In the genomic region with DNA sequence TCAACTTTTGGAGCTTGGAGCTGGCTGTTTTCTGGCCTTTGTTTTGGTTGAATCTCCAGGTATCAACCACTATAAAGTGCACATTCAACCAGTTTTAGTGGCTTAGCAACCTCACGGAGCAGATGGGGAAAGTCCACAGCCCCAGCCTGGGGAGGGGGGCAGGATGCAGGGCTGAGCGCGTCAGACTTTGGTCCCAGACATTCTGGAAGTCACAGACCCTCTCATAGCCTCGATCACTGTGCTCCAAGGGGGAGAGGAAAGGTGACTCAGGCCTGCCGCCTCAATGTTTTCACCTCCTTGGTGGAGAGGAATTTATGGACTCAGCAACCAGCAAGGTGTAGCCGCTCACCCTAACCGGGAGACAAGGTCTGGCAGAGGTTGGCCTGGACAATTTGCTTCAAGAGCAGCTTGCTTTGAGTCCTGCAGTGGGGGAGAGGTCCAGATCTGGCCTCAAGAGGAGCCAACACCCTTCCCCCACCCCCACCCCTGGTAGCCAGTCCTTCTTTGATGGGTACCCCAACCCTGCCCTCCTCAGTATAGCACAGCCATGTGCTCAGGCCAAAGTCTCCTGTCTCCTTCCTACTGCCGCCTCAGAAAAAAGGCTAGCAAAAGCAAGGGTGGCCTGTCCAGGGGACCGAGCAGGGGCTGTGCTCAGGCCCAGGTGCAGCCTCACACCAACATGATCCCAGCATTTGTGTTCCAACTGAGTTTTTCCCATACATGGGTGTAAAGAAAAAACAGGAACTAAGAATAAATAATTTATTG, we compare ENCODE assay signal across 9 mouse cellular contexts. TPM values are rescaled to one million over a fixed set of nuclear protein-coding genes. Genes with fewer than 3 reads are reported as not detected.
DNase-seq lines count a peak whose midpoint lies in the region; ATAC-seq lines count a peak whose summit lies in the region.
"Had no signal": no experiment of that assay in that cellular context is flagged by ENCODE, and none has a peak within 500 bp of the region (broad histone marks: within the 10 kb centered on the region; RNA-seq: fewer than 3 reads in every experiment).

No protein-coding gene starts in this region.

- no peak for DNase-seq in heart, adult 8-10 months (ENCODE audit: low spot score)
- DNase-seq in hindbrain, embryonic 10.5 days (ENCODE audit: low spot score): no peak
- DNase-seq in kidney, postnatal 4 days: peak; percentile 48 to 74
- no peak for DNase-seq in layer of hippocampus, adult 18-20 months (ENCODE audit: low spot score in 2 of 2)
- no peak for DNase-seq in ovary, adult 18-20 months (ENCODE audit: low spot score)
- no peak for DNase-seq in right cerebral cortex, postnatal 4 days

- no peak overlapping the region for H3K27ac ChIP-seq in heart, embryonic 16.5 days (ENCODE audit: low read length)
- peak overlapping the region; percentile 60 for H3K27ac ChIP-seq in hindbrain, embryonic 10.5 days
- H3K27ac ChIP-seq in neural tube, embryonic 14.5 days (ENCODE audit: low read depth, low read length): no peak overlapping the region
- H3K27ac ChIP-seq: macrophage had no signal

- no peaks in the 10 kb centered on the region for H3K36me3 ChIP-seq in heart, embryonic 16.5 days (ENCODE audit: control insufficient read depth, insufficient read depth)
- no peaks in the 10 kb centered on the region for H3K36me3 ChIP-seq in hindbrain, embryonic 10.5 days
- H3K36me3 ChIP-seq in neural tube, embryonic 14.5 days (ENCODE audit: control insufficient read depth, insufficient read depth, low read length): no peaks in the 10 kb centered on the region

- peak overlapping the region; percentile 53 for H3K4me2 ChIP-seq in heart, embryonic 16.5 days (ENCODE audit: low read depth, low read length)
- H3K4me2 ChIP-seq in neural tube, embryonic 14.5 days (ENCODE audit: low read depth, low read length): peak overlapping the region; percentile 55; the same call in 1 of the 2 replicates

- peaks cover 23% of the 10 kb centered on the region for H3K27me3 ChIP-seq in heart, embryonic 16.5 days (ENCODE audit: control insufficient read depth, insufficient read depth, low read length)
- no peaks in the 10 kb centered on the region for H3K27me3 ChIP-seq in hindbrain, embryonic 10.5 days (ENCODE audit: insufficient read depth, poor library complexity, severe bottlenecking)
- no peaks in the 10 kb centered on the region for H3K27me3 ChIP-seq in neural tube, embryonic 14.5 days (ENCODE audit: control insufficient read depth, insufficient read depth, low read length)

- H3K9me3 ChIP-seq in heart, embryonic 16.5 days (replicated peaks; ENCODE audit: control insufficient read depth, low read length): no peaks in the 10 kb centered on the region
- no peaks in the 10 kb centered on the region for H3K9me3 ChIP-seq in hindbrain, embryonic 10.5 days
- H3K9me3 ChIP-seq in neural tube, embryonic 14.5 days (ENCODE audit: control insufficient read depth, low read length): no peaks in the 10 kb centered on the region

- H3K4me1 ChIP-seq in heart, embryonic 16.5 days (ENCODE audit: control insufficient read depth, insufficient read depth, low read length): no peaks in the 10 kb centered on the region
- peaks cover 33% of the 10 kb centered on the region for H3K4me1 ChIP-seq in hindbrain, embryonic 10.5 days (replicated peaks)
- H3K4me1 ChIP-seq in neural tube, embryonic 14.5 days (ENCODE audit: control insufficient read depth, insufficient read depth, low read length): peaks cover 4% of the 10 kb centered on the region; the same call in 1 of the 2 replicates

- ATAC-seq in heart, embryonic 16.5 days (replicated peaks; ENCODE audit: extremely low read depth, insufficient read depth, low FRiP score): no peak
- ATAC-seq in neural tube, embryonic 14.5 days (ENCODE audit: low read depth): peak; percentile 52

- H3K4me3 ChIP-seq in heart, embryonic 16.5 days (ENCODE audit: low read length): no peak overlapping the region
- H3K4me3 ChIP-seq in hindbrain, embryonic 10.5 days: peak overlapping the region; percentile 40
- H3K4me3 ChIP-seq in neural tube, embryonic 14.5 days (ENCODE audit: low read depth, low read length): peak overlapping the region; percentile 12; the same call in 1 of the 2 replicates

- WGBS in heart, embryonic 16.5 days: 71% methylated on average over 9 of the region's 9 CpGs
- 72% methylated on average over 9 of the region's 9 CpGs for WGBS in hindbrain, embryonic 10.5 days
- 70% methylated on average over 9 of the region's 9 CpGs for WGBS in neural tube, embryonic 14.5 days

- peak overlapping the region; percentile 43; the same call in 1 of the 2 replicates for H3K9ac ChIP-seq in heart, embryonic 16.5 days (ENCODE audit: low read length)
- H3K9ac ChIP-seq in neural tube, embryonic 14.5 days (replicated peaks; ENCODE audit: low read depth, low read length): no peak overlapping the region

RNA-seq across cellular contexts. Expression of gene Prss22, which starts 4.9 kb away (rescaled TPM):
- 0.15 TPM in 1 of 2 replicates, not detected in the other for polyA plus RNA-seq in heart, embryonic 16.5 days (2015; fragmentation: Nextera tagmentation; extraction: Ambion mirVana)
- not detected for total RNA-seq in heart, adult 8-10 months (2022)
- polyA plus RNA-seq in hindbrain, embryonic 10.5 days (2016; fragmentation: Nextera tagmentation; extraction: Ambion mirVana): 0.72 and 0.83 TPM in 2 replicates
- polyA plus RNA-seq in neural tube, embryonic 14.5 days (2014; fragmentation: Nextera tagmentation; extraction: Ambion mirVana): not detected in 2 replicates
- total RNA-seq in layer of hippocampus, adult 18-20 months (2021): not detected
- polyA plus RNA-seq: macrophage had no signal

RNA-seq across cellular contexts. Expression of gene Prss30, which starts 12.6 kb away (rescaled TPM):
- polyA plus RNA-seq in heart, embryonic 16.5 days (2015; fragmentation: Nextera tagmentation; extraction: Ambion mirVana): 0.39 and 0.40 TPM in 2 replicates
- not detected for total RNA-seq in heart, adult 8-10 months (2022)
- not detected in 2 replicates for polyA plus RNA-seq in hindbrain, embryonic 10.5 days (2016; fragmentation: Nextera tagmentation; extraction: Ambion mirVana)
- polyA plus RNA-seq in neural tube, embryonic 14.5 days (2014; fragmentation: Nextera tagmentation; extraction: Ambion mirVana): 0.31 TPM in 1 of 2 replicates, not detected in the other
- not detected for total RNA-seq in layer of hippocampus, adult 18-20 months (2021)

RNA-seq across cellular contexts. Expression of gene Sbpl, which starts 37.9 kb away (rescaled TPM):
- polyA plus RNA-seq in heart, embryonic 16.5 days (2015; fragmentation: Nextera tagmentation; extraction: Ambion mirVana): not detected in 2 replicates
- total RNA-seq in heart, adult 8-10 months (2022): not detected
- not detected in 2 replicates for polyA plus RNA-seq in hindbrain, embryonic 10.5 days (2016; fragmentation: Nextera tagmentation; extraction: Ambion mirVana)
- polyA plus RNA-seq in neural tube, embryonic 14.5 days (2014; fragmentation: Nextera tagmentation; extraction: Ambion mirVana): not detected in 2 replicates
- total RNA-seq in layer of hippocampus, adult 18-20 months (2021): not detected
- polyA plus RNA-seq: macrophage had no signal

RNA-seq across cellular contexts. Expression of gene Prss27, which starts 45.0 kb away (rescaled TPM):
- 0.14 and 0.15 TPM in 2 replicates for polyA plus RNA-seq in heart, embryonic 16.5 days (2015; fragmentation: Nextera tagmentation; extraction: Ambion mirVana)
- not detected for total RNA-seq in heart, adult 8-10 months (2022)
- 0.24 TPM in 1 of 2 replicates, not detected in the other for polyA plus RNA-seq in hindbrain, embryonic 10.5 days (2016; fragmentation: Nextera tagmentation; extraction: Ambion mirVana)
- 0.16 and 0.21 TPM in 2 replicates for polyA plus RNA-seq in neural tube, embryonic 14.5 days (2014; fragmentation: Nextera tagmentation; extraction: Ambion mirVana)
- not detected for total RNA-seq in layer of hippocampus, adult 18-20 months (2021)
- polyA plus RNA-seq: macrophage had no signal

RNA-seq across cellular contexts. Expression of gene Sbp, which starts 51.5 kb away (rescaled TPM):
- polyA plus RNA-seq in heart, embryonic 16.5 days (2015; fragmentation: Nextera tagmentation; extraction: Ambion mirVana): not detected in 2 replicates
- total RNA-seq in heart, adult 8-10 months (2022): not detected
- not detected in 2 replicates for polyA plus RNA-seq in hindbrain, embryonic 10.5 days (2016; fragmentation: Nextera tagmentation; extraction: Ambion mirVana)
- polyA plus RNA-seq in neural tube, embryonic 14.5 days (2014; fragmentation: Nextera tagmentation; extraction: Ambion mirVana): not detected in 2 replicates
- not detected for total RNA-seq in layer of hippocampus, adult 18-20 months (2021)
- polyA plus RNA-seq: macrophage had no signal

Comparison
In these comparisons a context has a peak if more than half of its experiments do, and no peak if none do; other contexts are left out.
1. DNase-seq: peak in kidney, postnatal 4 days (2 of 2); none in heart, adult 8-10 months (single experiment), hindbrain, embryonic 10.5 days (single experiment), layer of hippocampus, adult 18-20 months (0 of 2), ovary, adult 18-20 months (single experiment) and right cerebral cortex, postnatal 4 days (single experiment).